Mouse (Mus musculus) neural tube, embryonic 15.5 days (tissue): Measurements from ENCODE around the gene Limk1. TPM values are rescaled to one million over a fixed set of nuclear protein-coding genes. Genes with fewer than 3 reads are reported as not detected.
A peak's percentile ranks its signal among the peaks of the same experiment; 100 is the strongest.
"Not testable (repeated sequence)": the region's sequence is repeated elsewhere in the genome, so short reads cannot be mapped to it uniquely, and the experiment has no call there.

Experiments
- ATAC-seq: fragments of 200-750 bp; cut with Nextera tagmentation; 2 replicates; pipeline ENCODE4 v1.8.0; 2017; ENCODE audit warnings: mild to moderate bottlenecking, moderate TSS enrichment, moderate library complexity; ENCODE audit not compliant: low FRiP score
- H3K27ac ChIP-seq: fragments of 300-500 bp; sonication (generic); replicated peaks from 2 replicates; pipeline ENCODE4 v1.5.1; 2015; ENCODE audit warnings: mild to moderate bottlenecking, inconsistent platforms
- H3K27me3 ChIP-seq: fragments of 300-500 bp; sonication (generic); replicated peaks from 2 replicates; pipeline ENCODE4 v1.6.1; 2015; ENCODE audit warnings: inconsistent platforms
- H3K36me3 ChIP-seq: fragments of 300-500 bp; sonication (generic); 2 replicates; pipeline ENCODE4 v1.6.1; 2015; ENCODE audit warnings: inconsistent platforms
- H3K4me1 ChIP-seq: fragments of 300-500 bp; sonication (generic); 2 replicates; pipeline ENCODE4 v1.6.1; 2015; ENCODE audit warnings: inconsistent platforms
- H3K4me2 ChIP-seq: fragments of 300-500 bp; sonication (generic); 2 replicates; pipeline ENCODE4 v1.6.1; 2015; ENCODE audit warnings: inconsistent platforms, mild to moderate bottlenecking, moderate library complexity
- H3K4me3 ChIP-seq: fragments of 300-500 bp; sonication (generic); replicated peaks from 2 replicates; pipeline ENCODE4 v1.5.1; 2015; ENCODE audit warnings: mild to moderate bottlenecking, inconsistent platforms
- H3K9ac ChIP-seq: fragments of 300-500 bp; sonication (generic); replicated peaks from 2 replicates; pipeline ENCODE4 v1.6.1; 2015; ENCODE audit warnings: mild to moderate bottlenecking, inconsistent platforms
- H3K9me3 ChIP-seq: fragments of 300-500 bp; sonication (generic); replicated peaks from 2 replicates; pipeline ENCODE4 v1.6.1; 2016; ENCODE audit warnings: inconsistent platforms
- WGBS: fragments of 180-500 bp; shearing (Covaris S2); methylation state at CpG from one replicate; pipeline ENCODE4 v1.1.7; 2015; ENCODE audit warnings: mixed read lengths; 5-methylcytosine and 5-hydroxymethylcytosine counted together
- polyA plus RNA-seq: library from polyadenylated mRNA; unstranded; fragments of >200 nt; fragmentation: Nextera tagmentation; extraction: Ambion mirVana; gene quantifications from 2 replicates; pipeline ENCODE4 v1.2.1, GENCODE M21; 2015

Gene Limk1
- polyA plus RNA-seq, 1 experiment from 2014 or later: 27.1 TPM

DNA sequence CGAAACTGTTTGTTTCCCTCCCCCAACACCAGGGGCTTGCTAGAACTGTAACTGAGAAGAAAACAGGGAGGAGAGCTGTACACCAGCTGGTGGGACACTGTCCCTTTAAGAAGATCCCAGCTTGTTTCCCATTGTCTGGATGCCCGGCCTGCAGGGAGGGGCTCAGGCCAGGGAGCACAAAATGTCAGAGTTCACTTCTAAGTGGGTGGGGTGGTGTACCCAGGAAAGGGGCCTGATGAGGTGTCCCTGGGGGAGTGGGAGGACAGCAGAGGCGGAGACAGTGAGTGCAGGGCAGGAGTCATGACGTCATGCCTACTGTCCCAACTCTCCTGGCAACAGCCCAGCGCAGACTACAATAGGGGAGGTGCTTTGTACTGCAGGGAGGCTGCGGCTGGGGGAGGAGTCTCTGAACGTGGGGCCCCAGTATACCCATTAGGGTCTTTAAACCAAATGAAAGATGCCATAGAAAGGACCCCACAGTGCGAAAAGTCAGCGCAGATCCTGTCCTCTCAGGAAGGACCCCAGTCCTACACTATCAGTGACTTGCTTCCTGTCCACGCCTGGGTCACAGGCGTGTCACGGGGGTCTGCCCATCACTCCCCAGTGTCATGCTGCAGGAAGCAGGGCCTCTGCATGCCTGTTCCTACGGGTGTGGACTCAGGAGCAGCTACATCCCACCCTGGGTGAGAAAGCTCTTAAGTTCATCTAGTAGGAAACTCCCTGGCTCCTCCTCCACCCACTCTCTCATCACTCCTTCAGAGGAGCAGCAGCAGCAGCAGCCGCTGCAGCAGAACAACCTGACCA is 12.2 kb downstream of the Limk1 start:
- Histone ChIP-seq H3K4me1 (peaks cover 52% of the 10 kb centered on the region), H3K27ac (peak overlapping the region; percentile 76), H3K9ac (peak overlapping the region; percentile 40), H3K4me2 (peak overlapping the region; percentile 58), H3K36me3 (peaks cover 19% of the 10 kb centered on the region), H3K27me3 (no peaks in the 10 kb centered on the region), H3K9me3 (no peaks in the 10 kb centered on the region), H3K4me3 (peak overlapping the region; percentile 35)
- 2% methylated on average over 14 of the region's 14 CpGs for WGBS
- peak; percentile 78 for ATAC-seq

DNA sequence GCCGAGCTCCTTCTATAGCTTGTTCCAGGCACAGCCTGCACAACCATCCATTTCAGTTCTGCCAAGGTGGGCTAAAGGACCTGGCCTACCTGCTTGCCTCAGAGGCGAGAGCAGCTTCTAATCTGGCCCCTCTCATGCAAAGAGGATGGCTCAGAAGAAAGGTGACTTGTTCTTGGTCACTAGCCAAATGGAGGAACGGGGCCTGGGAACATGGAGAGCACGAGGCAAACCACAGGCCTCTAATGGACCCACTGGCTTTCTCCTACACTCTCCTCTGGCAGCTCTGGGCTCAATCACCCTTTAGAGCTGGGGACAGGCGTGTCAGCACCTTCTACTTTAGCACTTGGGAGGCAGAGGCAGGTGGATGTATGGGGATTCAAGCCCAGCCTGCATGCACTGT is 13.4 kb downstream of the Limk1 start:
- Histone ChIP-seq H3K36me3 (peaks cover 27% of the 10 kb centered on the region), H3K9me3 (no peaks in the 10 kb centered on the region), H3K27ac (peak overlapping the region; percentile 76; the same call in 1 of the 2 replicates), H3K27me3 (no peaks in the 10 kb centered on the region), H3K4me1 (peaks cover 42% of the 10 kb centered on the region), H3K4me2 (no peak overlapping the region), H3K4me3 (no peak overlapping the region), H3K9ac (no peak overlapping the region)
- WGBS: 69% methylated on average over 5 of the region's 5 CpGs
- ATAC-seq: no peak

DNA sequence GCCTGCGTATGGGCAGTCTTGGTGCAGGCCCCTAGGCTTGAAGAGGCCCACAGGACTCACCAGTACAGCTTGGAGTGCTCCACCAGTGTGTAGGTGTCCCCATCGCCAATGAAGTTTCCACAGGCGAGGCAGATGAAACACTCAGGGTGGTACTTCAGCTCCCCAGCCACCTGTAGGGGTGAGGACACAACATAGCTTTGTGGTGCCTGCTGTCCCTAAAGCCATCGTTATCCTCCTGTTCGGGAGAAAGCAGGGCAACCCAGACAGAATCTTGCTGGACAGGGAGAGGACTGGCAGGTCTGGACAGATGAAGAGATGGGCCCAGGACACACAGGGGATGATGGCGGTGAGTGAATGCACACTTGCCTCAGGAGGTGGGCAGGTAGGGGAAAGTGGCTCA is 15.8 kb downstream of the Limk1 start:
- Histone ChIP-seq H3K27ac (no peak overlapping the region), H3K9ac (no peak overlapping the region), H3K9me3 (no peaks in the 10 kb centered on the region), H3K27me3 (no peaks in the 10 kb centered on the region), H3K4me2 (no peak overlapping the region), H3K4me3 (no peak overlapping the region), H3K36me3 (peaks cover 50% of the 10 kb centered on the region), H3K4me1 (peaks cover 32% of the 10 kb centered on the region)
- WGBS: 92% methylated on average over 6 of the region's 6 CpGs
- no peak for ATAC-seq

DNA sequence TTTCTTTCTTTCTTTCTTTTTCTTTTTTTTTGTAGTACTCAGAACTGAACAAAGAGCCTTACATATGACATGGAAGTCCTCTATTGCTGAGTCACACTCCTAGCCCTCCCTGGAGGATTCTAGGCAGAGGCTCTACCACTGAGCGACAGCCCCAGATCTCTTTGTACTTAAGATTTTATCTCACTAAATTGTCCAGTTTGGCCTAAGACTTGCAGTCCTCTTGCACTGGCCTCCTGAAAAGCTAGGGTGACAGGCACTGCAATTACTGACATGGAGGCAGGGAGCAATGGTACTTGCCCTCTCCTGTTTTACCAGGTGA is 16.2 kb downstream of the Limk1 start:
- H3K9ac ChIP-seq: no peak overlapping the region
- 56% methylated on average over 1 of the region's 1 CpGs for WGBS

DNA sequence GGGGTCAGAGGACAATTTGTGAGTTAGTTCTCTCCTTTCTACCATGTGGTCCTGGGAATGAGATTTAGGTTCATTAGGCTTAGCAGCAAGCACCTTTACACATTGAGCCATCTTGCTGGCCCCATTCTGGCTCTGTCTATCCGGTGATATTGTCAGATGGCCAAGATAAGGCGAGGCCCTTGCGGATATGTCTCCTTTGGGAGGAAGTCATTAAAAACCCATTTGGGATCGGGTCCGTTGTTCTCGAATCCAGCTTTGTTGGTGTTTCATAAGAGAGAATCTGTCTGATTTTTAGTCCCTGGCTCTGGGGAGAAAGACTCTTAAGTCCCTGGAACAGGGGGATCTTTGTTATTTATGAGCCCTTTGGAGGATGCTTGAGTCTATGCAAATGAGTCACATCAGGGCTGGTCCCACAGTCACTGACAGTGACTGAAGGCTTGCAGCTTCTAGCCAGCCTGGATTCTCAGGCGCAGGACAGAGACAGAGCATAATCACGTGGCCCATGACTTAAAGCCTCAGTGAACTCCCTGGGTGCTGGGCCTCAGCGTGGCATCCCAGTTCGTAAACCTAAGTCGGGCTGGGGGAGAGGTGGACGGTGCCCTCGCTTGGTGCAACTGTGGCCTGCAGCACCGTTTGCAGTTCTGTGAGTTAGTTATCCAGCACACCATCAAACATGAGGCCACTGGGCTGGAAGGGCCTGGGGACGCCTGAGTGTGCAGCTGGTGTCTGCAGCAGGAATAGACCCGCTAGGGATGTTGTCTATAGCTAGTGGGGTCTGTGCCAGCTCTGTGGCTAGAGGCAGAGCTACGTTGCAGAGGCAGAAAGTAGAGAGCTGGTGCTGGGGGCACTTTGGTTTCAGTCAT is 16.8 kb downstream of the Limk1 start:
- H3K9ac ChIP-seq: no peak overlapping the region
- H3K27me3 ChIP-seq: no peaks in the 10 kb centered on the region
- 33% methylated on average over 17 of the region's 17 CpGs for WGBS
- no peaks in the 10 kb centered on the region for H3K9me3 ChIP-seq
- peak overlapping the region; percentile 72 for H3K27ac ChIP-seq
- no peak for ATAC-seq
- H3K4me3 ChIP-seq: no peak overlapping the region
- no peak overlapping the region for H3K4me2 ChIP-seq
- H3K36me3 ChIP-seq: peaks cover 60% of the 10 kb centered on the region
- peaks cover 25% of the 10 kb centered on the region for H3K4me1 ChIP-seq

More for the DNA sequence above, 16.2 kb downstream of the Limk1 start:
- Histone ChIP-seq H3K36me3 (peaks cover 55% of the 10 kb centered on the region), H3K4me2 (no peak overlapping the region), H3K27ac (peak overlapping the region; percentile 72; the same call in 1 of the 2 replicates), H3K4me3 (no peak overlapping the region), H3K4me1 (peaks cover 30% of the 10 kb centered on the region), H3K27me3 (no peaks in the 10 kb centered on the region), H3K9me3 (no peaks in the 10 kb centered on the region)
- ATAC-seq: no peak

DNA sequence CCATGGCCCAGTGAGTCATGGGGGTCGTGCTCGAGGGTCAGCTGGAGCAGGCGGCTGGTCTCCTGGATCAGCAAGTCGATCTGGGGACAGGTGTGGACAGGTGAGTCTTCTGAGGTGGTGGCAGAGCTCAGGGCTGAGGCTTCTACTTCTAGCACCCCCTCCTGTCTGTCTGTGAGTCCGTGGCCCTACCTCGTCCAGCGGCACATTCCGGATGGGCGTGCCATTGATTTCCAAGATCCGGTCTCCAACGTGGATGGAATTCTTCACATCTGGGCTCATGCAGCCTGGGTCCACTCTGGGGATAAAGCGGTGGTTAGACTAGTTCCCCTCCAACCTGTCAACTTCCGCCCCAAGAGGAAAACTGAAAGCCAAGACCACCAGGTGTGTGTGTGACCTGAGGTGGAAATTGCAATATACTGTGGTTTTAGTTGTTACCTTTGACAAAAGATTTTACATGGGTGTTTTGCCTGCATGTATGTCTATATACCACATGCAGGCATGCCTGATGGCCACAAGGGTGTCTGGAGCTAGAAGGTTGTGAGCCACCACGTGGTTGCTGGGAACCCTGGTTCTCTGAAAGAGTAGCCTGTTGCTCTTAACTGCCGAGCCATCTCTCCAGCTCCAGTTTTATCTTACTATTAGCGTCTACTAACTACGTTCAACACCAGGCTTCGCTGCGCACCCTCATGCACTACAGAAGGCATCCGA is 19.2 kb downstream of the Limk1 start:
- 78% methylated on average over 20 of the region's 20 CpGs for WGBS
- peaks cover 84% of the 10 kb centered on the region for H3K36me3 ChIP-seq

DNA sequence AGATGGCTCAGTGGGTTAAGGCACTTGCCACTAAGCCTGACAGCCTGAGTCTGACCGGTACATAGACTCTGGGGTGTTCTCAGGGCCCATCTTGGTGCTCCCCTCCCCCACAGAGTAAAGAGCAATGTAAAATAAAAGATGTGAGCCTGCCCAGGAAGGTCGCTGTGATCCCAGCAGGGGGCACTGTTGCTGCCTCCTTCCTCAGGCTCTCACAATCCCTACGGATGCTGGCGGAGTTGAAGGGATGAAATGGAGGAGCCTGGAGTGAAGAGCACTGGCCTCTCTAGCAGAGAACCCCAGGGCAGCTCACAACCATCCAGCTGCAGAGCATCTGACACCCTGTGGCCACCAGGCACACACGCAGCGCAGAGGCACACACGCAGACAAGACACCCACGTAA is 19.9 kb downstream of the Limk1 start:
- Histone ChIP-seq H3K9me3 (no peaks in the 10 kb centered on the region), H3K36me3 (peaks cover 90% of the 10 kb centered on the region), H3K4me3 (no peak overlapping the region), H3K27ac (no peak overlapping the region), H3K4me1 (peaks cover 11% of the 10 kb centered on the region), H3K27me3 (no peaks in the 10 kb centered on the region), H3K4me2 (no peak overlapping the region), H3K9ac (no peak overlapping the region)
- ATAC-seq: no peak
- 31% methylated on average over 8 of the region's 8 CpGs for WGBS

More for the DNA sequence above, 19.2 kb downstream of the Limk1 start:
- peaks cover 11% of the 10 kb centered on the region for H3K4me1 ChIP-seq
- ATAC-seq: no peak
- H3K27me3 ChIP-seq: no peaks in the 10 kb centered on the region
- no peak overlapping the region for H3K4me2 ChIP-seq
- H3K27ac ChIP-seq: no peak overlapping the region
- no peaks in the 10 kb centered on the region for H3K9me3 ChIP-seq
- no peak overlapping the region for H3K9ac ChIP-seq
- no peak overlapping the region for H3K4me3 ChIP-seq

DNA sequence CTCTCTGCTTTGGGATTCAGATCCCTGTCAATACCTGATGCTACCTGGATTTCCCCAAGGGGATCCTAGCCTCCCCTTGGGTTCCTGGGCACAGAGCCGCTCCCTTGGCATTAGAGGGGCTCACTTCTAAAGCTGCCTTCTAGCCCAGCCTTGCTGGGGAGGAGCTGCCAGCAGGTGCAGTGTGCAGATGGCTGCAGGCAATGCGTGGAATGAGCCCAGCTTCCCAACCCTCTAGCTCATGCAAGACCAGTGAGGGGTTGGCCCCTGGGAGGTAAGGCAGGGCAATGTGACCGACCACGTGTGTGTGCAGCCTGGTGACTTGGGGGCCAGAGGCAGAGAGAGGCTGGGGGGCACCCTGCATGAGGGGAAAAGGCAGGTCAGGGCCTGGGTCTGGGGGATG is 31.7 kb downstream of the Limk1 start:
- peaks cover 51% of the 10 kb centered on the region for H3K36me3 ChIP-seq
- no peaks in the 10 kb centered on the region for H3K9me3 ChIP-seq
- no peak overlapping the region for H3K4me2 ChIP-seq
- H3K27me3 ChIP-seq: no peaks in the 10 kb centered on the region
- H3K4me3 ChIP-seq: no peak overlapping the region
- no peaks in the 10 kb centered on the region for H3K4me1 ChIP-seq
- WGBS: 61% methylated on average over 4 of the region's 4 CpGs
- no peak overlapping the region for H3K9ac ChIP-seq
- ATAC-seq: 0 out of 2 replicates have a peak, but pooled peaks have one; percentile 28
- no peak overlapping the region for H3K27ac ChIP-seq

DNA sequence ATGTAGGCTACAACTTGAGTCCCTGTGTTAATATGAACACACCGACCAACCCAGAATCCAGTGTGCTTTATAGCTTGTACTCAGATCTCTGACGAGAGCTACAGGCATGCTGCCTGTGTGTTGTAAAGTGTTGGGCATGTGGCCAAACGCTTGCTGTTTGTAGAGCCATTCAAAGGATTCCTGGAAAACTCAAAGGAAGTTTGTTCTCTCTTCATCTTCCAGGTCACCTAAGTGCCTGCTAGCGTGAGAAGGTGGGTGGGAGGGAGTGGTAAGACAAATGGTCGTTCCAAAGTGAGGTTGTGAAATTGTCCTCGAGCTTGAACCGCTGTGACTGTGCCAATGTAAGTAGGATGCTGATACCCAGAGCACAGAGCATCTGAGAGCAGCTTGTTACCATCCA is 36.4 kb downstream of the Limk1 start:
- no peaks in the 10 kb centered on the region for H3K4me1 ChIP-seq
- no peaks in the 10 kb centered on the region for H3K9me3 ChIP-seq
- H3K27me3 ChIP-seq: no peaks in the 10 kb centered on the region
- no peak overlapping the region for H3K4me3 ChIP-seq
- ATAC-seq: no peak
- WGBS: 49% methylated on average over 7 of the region's 7 CpGs
- no peak overlapping the region for H3K27ac ChIP-seq
- H3K9ac ChIP-seq: no peak overlapping the region
- H3K36me3 ChIP-seq: peaks cover 8% of the 10 kb centered on the region
- H3K4me2 ChIP-seq: no peak overlapping the region

DNA sequence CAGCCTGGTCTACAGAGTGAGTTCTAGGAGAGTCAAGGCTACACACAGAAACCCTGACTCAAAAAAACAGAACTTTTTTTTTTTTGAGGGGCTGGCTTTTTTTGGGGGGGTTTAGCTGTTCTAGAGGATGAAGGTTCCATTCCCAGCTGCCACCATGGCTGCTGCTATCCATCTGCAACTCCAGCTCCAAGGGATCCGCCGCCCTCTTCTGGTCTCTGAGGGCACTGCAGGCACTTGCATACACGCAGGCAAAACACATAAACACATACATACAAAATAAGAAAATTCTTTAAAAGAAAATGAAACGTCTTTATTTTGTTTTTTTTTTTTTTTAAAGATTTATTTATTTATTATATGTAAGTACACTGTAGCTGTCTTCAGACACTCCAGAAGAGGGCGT is 37.5 kb downstream of the Limk1 start:
- Histone ChIP-seq H3K4me2 (no peak overlapping the region), H3K27ac (no peak overlapping the region), H3K9ac (no peak overlapping the region), H3K27me3 (no peaks in the 10 kb centered on the region), H3K36me3 (no peaks in the 10 kb centered on the region; the same call in 1 of the 2 replicates), H3K9me3 (no peaks in the 10 kb centered on the region), H3K4me3 (no peak overlapping the region), H3K4me1 (no peaks in the 10 kb centered on the region)
- WGBS: 49% methylated on average over 4 of the region's 5 CpGs
- no peak for ATAC-seq

DNA sequence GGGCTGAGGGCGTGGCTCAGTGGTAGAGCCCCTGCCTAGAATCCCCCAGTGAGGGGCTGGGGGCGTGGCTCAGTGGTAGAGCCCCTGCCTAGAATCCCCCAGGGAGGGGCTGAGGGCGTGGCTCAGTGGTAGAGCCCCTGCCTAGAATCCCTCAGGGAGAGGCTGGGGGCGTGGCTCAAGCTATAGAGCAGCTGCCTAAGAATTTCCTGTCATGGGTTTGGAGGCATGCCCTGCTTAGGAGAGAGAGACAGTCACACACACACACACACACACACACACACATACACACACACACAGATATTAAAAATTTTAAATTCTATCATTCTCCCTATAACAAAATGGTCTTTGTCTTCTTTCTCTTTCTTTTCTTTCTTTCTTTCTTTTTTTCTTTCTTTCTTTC is 39.4 kb downstream of the Limk1 start:
- H3K36me3 ChIP-seq, H3K4me3 ChIP-seq, H3K27me3 ChIP-seq, ATAC-seq, H3K27ac ChIP-seq, H3K4me2 ChIP-seq, H3K9ac ChIP-seq, H3K4me1 ChIP-seq, H3K9me3 ChIP-seq: not testable (repeated sequence)
- WGBS: 78% methylated on average over 2 of the region's 4 CpGs
